Mouse (Mus musculus): ENCODE data around the gene Sec24d. TPM values are rescaled to one million over a fixed set of nuclear protein-coding genes. Genes with fewer than 3 reads are reported as not detected.

Gene Sec24d
- polyA plus RNA-seq, 1 experiment = 3.4 TPM

DNA sequence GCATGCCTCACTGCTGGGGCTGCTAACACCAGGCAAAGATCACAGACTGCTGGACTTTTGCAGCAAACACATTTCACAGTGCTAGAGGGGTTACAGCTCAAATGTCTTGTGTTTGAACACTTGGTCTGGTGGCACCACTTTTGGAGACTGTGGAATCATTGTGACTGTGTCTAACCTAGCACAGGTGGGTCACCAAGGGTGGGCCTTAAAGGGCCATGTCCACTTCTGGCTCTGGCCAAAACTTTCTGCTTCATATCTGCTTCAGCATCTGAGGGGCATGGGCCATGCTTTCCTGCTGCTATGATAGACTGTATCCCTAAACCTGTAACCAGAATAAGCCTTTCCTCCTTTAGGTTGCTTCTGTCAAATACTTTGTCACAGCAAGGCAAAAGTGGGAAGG is 29.8 kb upstream of the Sec24d start:
- Histone ChIP-seq H3K27ac (ENCODE audit: control insufficient read depth, insufficient read depth, low read depth, low read length, poor library complexity) (no peak overlapping the region), H3K4me3 (replicated peaks; ENCODE audit: control insufficient read depth, low read depth, low read length) (no peak overlapping the region), H3K4me1 (ENCODE audit: control insufficient read depth, insufficient read depth, low read length) (no peaks in the 10 kb centered on the region)
- no peak for TF ChIP-seq POLR2A (IDR thresholded peaks at IDR 0.05; ENCODE audit: borderline replicate concordance, control insufficient read depth, low read depth, low read length)
- no peak for TF ChIP-seq CTCF (IDR thresholded peaks at IDR 0.05; ENCODE audit: control insufficient read depth, insufficient read depth, low read length)

DNA sequence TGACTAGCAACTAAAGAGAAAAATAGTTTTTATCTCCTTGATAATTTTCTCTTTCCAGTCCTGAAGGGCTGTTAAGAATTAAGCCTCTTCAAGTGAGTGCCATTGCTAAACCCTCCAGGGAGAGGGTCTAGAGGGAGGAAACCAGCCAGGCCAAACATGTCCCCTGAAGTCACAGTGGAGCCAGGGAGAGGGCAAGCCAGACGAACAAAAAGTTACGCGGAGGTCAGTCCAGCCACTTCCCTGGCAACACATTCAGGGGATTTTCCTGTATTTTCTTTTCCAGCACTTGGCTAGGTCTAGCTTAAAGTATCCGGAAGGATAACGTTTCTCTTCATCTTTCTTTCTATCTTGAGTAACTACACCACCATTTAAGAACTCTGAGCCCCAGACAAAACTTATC is 22.9 kb upstream of the Sec24d start:
- Histone ChIP-seq H3K4me3 (replicated peaks; ENCODE audit: control insufficient read depth, low read depth, low read length) (no peak overlapping the region), H3K4me1 (ENCODE audit: control insufficient read depth, insufficient read depth, low read length) (no peaks in the 10 kb centered on the region), H3K27ac (ENCODE audit: control insufficient read depth, insufficient read depth, low read depth, low read length, poor library complexity) (no peak overlapping the region)
- TF ChIP-seq CTCF (IDR thresholded peaks at IDR 0.05; ENCODE audit: control insufficient read depth, insufficient read depth, low read length) (no peak), POLR2A (IDR thresholded peaks at IDR 0.05; ENCODE audit: borderline replicate concordance, control insufficient read depth, low read depth, low read length) (no peak)
- WGBS = 86% methylated on average over 5 of the region's 5 CpGs

DNA sequence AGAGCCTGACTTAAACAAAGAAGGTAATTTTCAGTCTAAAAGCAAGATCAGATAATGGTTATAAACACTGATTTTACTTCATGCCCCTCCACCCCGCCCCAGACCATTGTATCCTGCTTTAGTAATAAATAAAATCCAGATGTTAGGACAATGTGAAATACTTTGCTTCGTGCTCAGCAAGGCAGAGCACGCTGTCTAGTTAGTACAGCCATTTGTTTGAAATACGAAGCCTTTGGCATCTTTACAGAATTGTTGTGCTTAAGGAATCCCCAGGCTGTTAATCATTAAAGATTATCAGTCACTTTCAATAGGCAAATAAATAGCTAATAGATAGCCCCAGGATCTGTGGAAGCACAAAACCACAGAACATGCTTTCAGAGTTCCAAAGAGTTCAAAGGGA is 21.6 kb upstream of the Sec24d start:
- Histone ChIP-seq H3K4me3 (replicated peaks; ENCODE audit: control insufficient read depth, low read depth, low read length) (no peak overlapping the region), H3K27ac (ENCODE audit: control insufficient read depth, insufficient read depth, low read depth, low read length, poor library complexity) (no peak overlapping the region), H3K4me1 (ENCODE audit: control insufficient read depth, insufficient read depth, low read length) (no peaks in the 10 kb centered on the region)
- WGBS = 81% methylated on average over 4 of the region's 4 CpGs
- TF ChIP-seq POLR2A (IDR thresholded peaks at IDR 0.05; ENCODE audit: borderline replicate concordance, control insufficient read depth, low read depth, low read length) (no peak), CTCF (IDR thresholded peaks at IDR 0.05; ENCODE audit: control insufficient read depth, insufficient read depth, low read length) (no peak)

DNA sequence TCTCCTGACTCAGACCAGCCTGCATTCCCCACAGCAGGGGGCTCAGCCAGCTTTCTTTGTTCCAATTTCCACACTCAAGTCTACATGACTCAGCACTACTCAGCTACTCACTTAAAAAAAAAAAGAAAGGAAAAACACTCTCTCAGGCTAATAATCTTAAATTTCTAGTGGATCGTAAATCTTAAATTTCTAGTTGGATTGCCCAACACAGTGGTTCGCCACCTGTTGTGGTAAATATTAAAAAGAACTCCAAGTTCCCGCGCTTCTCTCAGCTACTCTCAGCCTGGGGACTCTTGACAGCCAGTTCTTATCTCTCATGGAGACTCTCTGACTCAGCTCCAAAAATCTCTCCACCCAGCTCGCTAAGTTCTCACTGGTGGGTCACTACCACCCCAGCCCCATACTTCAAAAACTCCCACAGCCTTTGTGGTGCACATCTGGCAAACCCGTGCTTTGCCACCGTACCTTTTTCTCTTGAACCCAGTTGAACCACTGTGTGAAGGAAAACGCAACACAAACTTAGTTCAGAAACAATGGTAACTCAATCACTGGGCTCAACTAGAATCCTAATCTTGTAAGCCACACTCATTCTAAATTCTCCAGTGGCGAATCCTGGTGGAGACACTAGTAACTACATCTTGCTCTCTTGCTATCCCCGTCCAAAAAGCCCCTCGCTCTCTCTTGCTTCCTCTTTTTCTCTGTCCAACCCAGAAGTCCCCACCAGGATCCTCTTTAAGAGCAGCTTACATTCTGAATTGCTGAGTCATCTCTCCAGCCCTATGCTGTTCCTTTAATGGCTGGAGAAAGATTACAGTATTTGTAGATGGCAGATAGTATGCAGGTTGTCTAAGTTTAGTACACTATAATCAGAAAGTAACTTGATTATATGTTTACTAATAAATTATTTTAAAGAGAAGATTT is 10.8 kb upstream of the Sec24d start:
- WGBS = 15% methylated on average over 11 of the region's 11 CpGs
- Histone ChIP-seq H3K4me1 (ENCODE audit: control insufficient read depth, insufficient read depth, low read length) (no peaks in the 10 kb centered on the region), H3K4me3 (replicated peaks; ENCODE audit: control insufficient read depth, low read depth, low read length) (no peak overlapping the region), H3K27ac (ENCODE audit: control insufficient read depth, insufficient read depth, low read depth, low read length, poor library complexity) (no peak overlapping the region)
- TF ChIP-seq POLR2A (IDR thresholded peaks at IDR 0.05; ENCODE audit: borderline replicate concordance, control insufficient read depth, low read depth, low read length) (no peak), CTCF (IDR thresholded peaks at IDR 0.05; ENCODE audit: control insufficient read depth, insufficient read depth, low read length) (no peak)

DNA sequence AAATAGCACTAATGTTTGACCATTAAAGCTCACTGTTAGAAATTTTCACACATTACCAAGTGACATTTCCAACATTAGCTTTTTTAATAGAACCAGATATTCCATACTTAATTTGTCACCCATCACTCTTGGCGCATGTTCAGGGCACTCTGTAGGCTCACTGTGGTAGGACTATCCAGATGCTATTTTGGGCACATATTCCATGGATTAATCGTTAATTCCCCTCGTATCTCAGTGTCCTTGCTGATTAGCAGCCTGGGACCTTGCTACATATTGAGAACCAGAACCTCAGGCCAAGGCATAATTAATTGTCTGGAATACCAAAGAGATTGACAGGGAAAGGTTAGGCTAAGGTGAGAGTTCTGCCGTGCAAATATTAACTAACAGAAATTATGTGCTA is 8.5 kb upstream of the Sec24d start:
- TF ChIP-seq POLR2A (IDR thresholded peaks at IDR 0.05; ENCODE audit: borderline replicate concordance, control insufficient read depth, low read depth, low read length) (no peak), CTCF (IDR thresholded peaks at IDR 0.05; ENCODE audit: control insufficient read depth, insufficient read depth, low read length) (no peak)
- 85% methylated on average over 4 of the region's 4 CpGs for WGBS
- no peak overlapping the region for H3K27ac ChIP-seq (ENCODE audit: control insufficient read depth, insufficient read depth, low read depth, low read length, poor library complexity)
- no peak overlapping the region for H3K4me3 ChIP-seq (replicated peaks; ENCODE audit: control insufficient read depth, low read depth, low read length)
- no peaks in the 10 kb centered on the region for H3K4me1 ChIP-seq (ENCODE audit: control insufficient read depth, insufficient read depth, low read length)

DNA sequence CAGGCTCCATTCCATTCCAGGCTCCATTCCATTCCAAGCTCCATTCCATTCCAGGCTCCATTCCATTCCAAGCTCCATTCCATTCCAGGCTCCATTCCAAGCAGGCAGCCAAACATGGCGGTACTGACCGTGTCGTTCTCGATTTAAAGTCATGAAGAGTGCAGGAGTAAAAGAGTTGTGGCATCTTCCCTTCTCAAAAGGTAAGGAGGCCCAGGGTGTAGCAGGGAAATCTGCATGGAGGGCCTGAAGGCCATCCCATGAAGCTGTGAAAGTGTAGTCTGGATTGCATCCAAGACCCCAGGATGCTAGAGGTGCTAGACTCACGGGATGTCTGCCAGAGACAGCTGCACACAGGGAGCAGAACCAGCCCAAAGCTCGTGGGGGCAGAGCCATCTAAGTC is 2.5 kb upstream of the Sec24d start:
- no peak overlapping the region for H3K4me3 ChIP-seq (replicated peaks; ENCODE audit: control insufficient read depth, low read depth, low read length)
- no peaks in the 10 kb centered on the region for H3K4me1 ChIP-seq (ENCODE audit: control insufficient read depth, insufficient read depth, low read length)
- WGBS = 78% methylated on average over 6 of the region's 6 CpGs
- no peak for TF ChIP-seq POLR2A (IDR thresholded peaks at IDR 0.05; ENCODE audit: borderline replicate concordance, control insufficient read depth, low read depth, low read length)
- no peak for TF ChIP-seq CTCF (IDR thresholded peaks at IDR 0.05; ENCODE audit: control insufficient read depth, insufficient read depth, low read length)
- H3K27ac ChIP-seq (ENCODE audit: control insufficient read depth, insufficient read depth, low read depth, low read length, poor library complexity) = no peak overlapping the region

DNA sequence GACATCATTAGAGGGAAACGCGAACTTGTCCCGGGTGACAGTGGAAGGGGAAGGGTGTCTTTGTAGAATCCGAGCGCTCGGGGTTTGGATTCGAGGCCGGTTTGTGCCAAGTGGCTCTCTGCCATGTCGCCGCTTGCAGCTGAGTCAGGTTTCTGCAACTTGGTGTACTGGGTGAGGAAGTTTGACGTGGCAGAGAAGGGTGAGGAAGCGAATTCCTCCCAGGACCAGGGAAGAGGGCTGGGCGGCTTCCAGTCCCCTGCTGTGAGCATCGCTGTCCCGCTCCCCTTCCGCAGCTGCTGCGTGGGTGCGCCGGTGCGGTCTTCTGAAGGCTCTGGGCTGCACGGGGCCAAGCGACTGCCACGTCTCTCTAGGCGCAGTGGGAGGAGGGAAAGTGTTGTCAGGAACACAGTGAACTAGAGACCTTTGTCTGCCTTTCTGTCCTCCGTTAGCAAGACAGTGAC is 516 bp downstream of the Sec24d start:
- TF ChIP-seq POLR2A (IDR thresholded peaks at IDR 0.05; ENCODE audit: borderline replicate concordance, control insufficient read depth, low read depth, low read length) = no peak
- TF ChIP-seq CTCF (IDR thresholded peaks at IDR 0.05; ENCODE audit: control insufficient read depth, insufficient read depth, low read length) = no peak
- Histone ChIP-seq H3K4me1 (ENCODE audit: control insufficient read depth, insufficient read depth, low read length) (no peaks in the 10 kb centered on the region), H3K27ac (ENCODE audit: control insufficient read depth, insufficient read depth, low read depth, low read length, poor library complexity) (no peak overlapping the region), H3K4me3 (replicated peaks; ENCODE audit: control insufficient read depth, low read depth, low read length) (peak overlapping the region; percentile 91)
- WGBS = under 1% methylated on average over 25 of the region's 25 CpGs

DNA sequence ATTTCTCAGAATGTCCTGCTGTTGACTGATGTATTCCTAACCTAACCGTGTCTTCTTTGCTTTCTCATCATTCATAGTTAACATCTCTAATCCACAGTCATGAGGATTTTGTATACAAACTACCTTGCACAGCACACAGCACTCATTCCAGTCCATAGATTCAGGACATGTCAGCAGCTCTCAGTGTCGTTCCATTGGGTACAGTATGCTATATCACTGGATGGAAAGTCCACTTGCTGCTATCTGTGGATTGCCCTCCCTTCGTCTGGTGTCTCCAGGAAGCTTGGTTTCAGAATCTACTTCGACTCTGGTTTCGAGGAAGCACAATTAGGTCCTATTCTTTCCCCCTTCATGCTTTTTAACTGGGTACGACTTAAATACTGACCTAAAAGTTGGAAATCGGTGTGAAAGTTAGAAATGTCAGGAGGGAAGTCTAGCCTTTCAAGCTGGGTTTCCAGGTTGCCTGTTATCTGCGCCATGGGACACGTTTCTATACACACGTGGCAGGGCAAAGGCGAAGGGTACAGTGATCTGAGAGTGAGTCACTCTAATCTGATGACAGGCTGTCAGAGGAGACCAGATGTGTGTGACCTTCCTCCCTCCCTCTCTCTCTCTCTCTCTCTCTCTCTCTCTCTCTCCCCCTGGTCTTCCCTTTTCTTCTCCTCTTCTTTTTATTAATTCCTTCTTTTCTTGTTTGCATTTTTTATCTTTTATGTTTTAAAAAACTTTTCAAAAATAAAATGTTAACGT is 15.8 kb downstream of the Sec24d start:
- Histone ChIP-seq H3K4me1 (ENCODE audit: control insufficient read depth, insufficient read depth, low read length) (no peaks in the 10 kb centered on the region), H3K4me3 (replicated peaks; ENCODE audit: control insufficient read depth, low read depth, low read length) (no peak overlapping the region), H3K27ac (ENCODE audit: control insufficient read depth, insufficient read depth, low read depth, low read length, poor library complexity) (no peak overlapping the region)
- TF ChIP-seq POLR2A (IDR thresholded peaks at IDR 0.05; ENCODE audit: borderline replicate concordance, control insufficient read depth, low read depth, low read length) = no peak
- TF ChIP-seq CTCF (IDR thresholded peaks at IDR 0.05; ENCODE audit: control insufficient read depth, insufficient read depth, low read length) = no peak
- WGBS = 74% methylated on average over 12 of the region's 12 CpGs

Data from bone marrow, adult 2 months (tissue).